Mouse (Mus musculus) liver, embryonic 14.5 days (tissue): ENCODE measurements around the gene Grifin.

Experiments used
- CTCF ChIP-seq: IDR thresholded peaks from 2 replicates; pipeline ENCODE4 v1.5.1; 2016; ENCODE audit warnings: antibody characterized with exemption, low read depth, control low read depth
- EP300 ChIP-seq: IDR thresholded peaks from 2 replicates; pipeline ENCODE4 v1.6.1; 2016; ENCODE audit warnings: antibody characterized with exemption, low read depth

DNA sequence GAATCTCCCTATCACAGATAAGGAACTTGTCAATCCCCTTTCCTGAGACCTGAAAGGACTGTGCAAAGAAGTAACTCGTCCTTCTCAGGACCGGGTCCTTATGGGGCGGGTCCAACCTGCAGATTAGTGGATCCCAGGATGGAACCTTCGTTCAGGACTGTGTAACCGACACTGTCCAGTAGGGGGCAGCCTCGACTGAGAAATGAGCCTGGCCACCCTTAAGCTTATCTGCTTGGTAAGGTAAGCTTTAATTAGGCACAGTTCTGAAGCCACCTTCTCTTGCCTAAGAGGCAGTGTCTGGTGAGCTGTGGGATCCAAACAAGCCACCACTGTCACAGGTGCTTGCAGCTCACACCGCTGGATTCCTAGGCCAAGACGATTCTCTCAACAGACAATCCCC is 24.8 kb downstream of the Grifin start:
- TF ChIP-seq CTCF, result peak; percentile 95
- no peak for TF ChIP-seq EP300
